Mouse (Mus musculus) heart, adult 10 weeks (tissue): Measurements from ENCODE around the gene Itpkc. TPM values are rescaled to one million over a fixed set of nuclear protein-coding genes. Genes with fewer than 3 reads are reported as not detected.

Experiments
- polyA plus RNA-seq: library from polyadenylated mRNA; stranded (reverse); fragments of 350-450 nt; fragmentation: Illumina TruSeq; extraction: RNeasy Lipid Tissue Mini Kit (QIAGEN cat#74804); gene quantifications from one replicate; pipeline ENCODE4 v1.2.3, GENCODE M21; 2014; ENCODE audit warnings: low read depth, low replicate concordance

The Itpkc gene
- 4.3 TPM for polyA plus RNA-seq

DNA sequence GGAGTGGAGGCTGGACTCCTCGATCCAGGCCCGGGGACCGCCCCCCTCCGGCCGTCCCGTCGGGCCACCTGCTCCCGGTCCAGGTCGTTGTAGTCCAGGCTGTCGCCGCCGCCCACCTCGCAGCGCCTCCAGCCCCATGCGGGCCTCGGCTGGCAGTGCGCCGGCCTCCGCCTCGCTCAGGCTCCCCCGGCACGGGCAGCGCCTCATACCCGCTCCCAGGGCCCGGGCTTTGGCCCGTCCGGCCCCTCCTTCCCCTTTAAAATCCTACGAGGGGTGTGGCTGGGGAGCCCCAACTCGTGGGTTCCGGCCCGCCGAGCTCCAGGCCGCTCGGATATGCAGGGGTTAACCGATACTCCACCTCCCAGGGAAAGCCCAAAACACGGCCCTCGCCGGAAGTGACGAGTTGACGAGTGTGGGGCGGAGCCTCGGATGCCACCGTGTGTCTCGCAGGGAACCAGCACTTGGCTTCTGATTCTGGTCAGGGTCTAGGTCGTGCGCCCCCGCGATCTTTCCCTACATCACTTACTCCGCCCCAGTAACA lies at the start of gene Itpkc:
TSS of gene Itpkc (minus strand) at position 381 of the 541 bp plus-strand sequence.

DNA sequence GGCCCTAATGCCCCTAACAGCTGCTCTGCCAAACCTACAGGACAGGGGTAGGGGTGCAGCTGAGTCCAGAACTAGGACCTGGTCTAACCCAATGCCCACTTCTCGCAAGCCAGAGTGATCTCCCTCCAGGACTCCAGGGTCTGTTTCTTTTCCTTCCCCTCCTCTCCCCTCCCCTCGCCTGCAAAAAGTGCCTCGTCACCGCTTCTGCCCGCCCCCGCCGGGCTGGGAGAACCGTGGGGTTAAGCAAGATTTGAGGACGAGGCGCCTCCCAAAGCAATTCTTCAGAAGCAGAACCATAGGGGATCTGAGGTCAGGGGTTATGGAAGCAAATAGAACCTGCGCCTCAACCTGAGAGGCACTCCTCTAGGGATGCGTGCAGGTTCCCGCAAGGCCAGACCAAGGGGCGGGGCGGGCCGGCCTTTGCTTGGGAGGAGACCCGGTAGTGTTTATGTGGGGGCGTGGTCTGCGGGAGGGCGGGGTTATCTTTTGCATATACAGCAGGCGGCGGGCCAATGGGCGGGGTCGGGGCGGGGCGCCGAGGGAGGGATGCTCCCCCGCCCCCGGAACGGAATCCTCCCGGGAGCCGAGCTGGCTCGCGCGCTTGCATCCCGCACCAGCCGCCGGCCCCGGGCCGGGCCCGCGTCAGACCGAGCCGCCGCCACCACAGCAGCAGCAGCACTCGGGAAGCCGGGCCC lies 29.9 kb upstream of the Itpkc start, which contains the start of gene Numbl:
TSS of gene Numbl (plus strand) at position 229 of the 695 bp plus-strand sequence.

GRCm38 (mm10) chr7:27232781-27233281 lies 4.4 kb upstream of the Itpkc start, which contains the start of gene Coq8b:
TSS of gene Coq8b (plus strand) at chr7:27233023.

DNA sequence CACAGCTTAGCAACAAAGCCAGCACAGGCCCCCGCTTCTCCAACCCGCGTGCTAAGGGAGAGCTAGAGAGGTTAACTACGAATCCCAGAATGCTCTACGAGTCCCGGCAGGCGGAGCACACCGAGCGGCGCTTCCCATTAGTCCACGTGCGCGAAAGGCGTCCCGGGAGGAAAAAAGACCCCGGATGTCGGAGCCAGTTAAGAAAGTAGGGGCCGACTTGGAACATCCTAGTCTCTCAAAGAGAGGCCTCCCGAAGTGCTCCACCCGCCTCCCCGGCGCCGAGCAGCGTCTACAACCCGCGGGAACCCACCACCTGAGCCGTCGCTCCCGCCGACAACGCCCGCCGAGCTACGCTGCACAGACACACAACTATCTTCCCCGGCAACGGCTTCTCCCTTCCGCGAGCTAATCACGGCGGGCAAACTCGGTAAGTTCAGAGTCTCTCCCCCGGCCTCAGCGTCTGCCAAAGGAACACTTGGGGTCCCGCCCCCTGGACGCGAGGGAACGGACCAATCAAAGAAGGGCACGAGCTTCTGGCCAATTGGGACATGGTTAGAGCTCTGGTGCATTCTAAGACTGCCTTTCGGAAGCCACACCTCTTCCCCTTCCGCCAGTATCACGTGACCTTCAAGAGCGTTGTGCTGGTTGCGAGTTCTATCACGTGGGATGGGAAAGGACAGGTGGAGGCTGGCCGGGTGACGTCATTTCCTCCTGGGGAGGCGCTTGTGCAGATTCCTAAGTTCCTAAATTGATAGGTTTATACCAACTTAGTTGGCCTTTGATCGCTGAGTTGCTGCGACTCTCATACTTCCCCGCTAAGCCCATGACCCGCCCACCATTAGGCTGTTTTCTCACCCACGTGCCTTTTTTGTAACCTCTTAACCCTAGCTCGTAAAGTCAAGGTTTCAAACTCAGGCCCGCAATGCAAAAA lies 32.5 kb downstream of the Itpkc start, which contains the start of the genes BC024978 and Snrpa:
TSS of gene BC024978 (plus strand) at position 101 of the 931 bp plus-strand sequence.
TSS of gene Snrpa (minus strand) at position 591 of the 931 bp plus-strand sequence.

GRCm38 (mm10) chr7:27180837-27181695 lies 47.4 kb downstream of the Itpkc start, which contains the start of the genes Gm21983 and Mia:
TSS of gene Gm21983 (minus strand) at chr7:27181086.
TSS of gene Mia (minus strand) at chr7:27181157.

GRCm38 (mm10) chr7:27178324-27179216 lies 49.9 kb downstream of the Itpkc start, which contains the start of gene Rab4b:
TSS of gene Rab4b (minus strand) at chr7:27178896.

GRCm38 (mm10) chr7:27166614-27167474 lies 61.6 kb downstream of the Itpkc start, which contains the start of gene Egln2:
TSS of gene Egln2 (minus strand) at chr7:27166802.

Other genes with a start within 250 kb of the Itpkc start
- 0.63 TPM for gene Cyp2a12, start 199.6 kb downstream of the Itpkc start, polyA plus RNA-seq
- gene Cyp2f2, start 108.8 kb downstream of the Itpkc start, polyA plus RNA-seq: 1.7 TPM
- gene Cyp2t4, start 74.9 kb downstream of the Itpkc start, polyA plus RNA-seq: not detected
- gene Egln2, start 61.9 kb downstream of the Itpkc start, polyA plus RNA-seq: 44.6 TPM
- 17.7 TPM for gene Rab4b, start 49.8 kb downstream of the Itpkc start, polyA plus RNA-seq
- not detected for gene Gm21983, start 47.6 kb downstream of the Itpkc start, polyA plus RNA-seq
- not detected for gene Mia, start 47.5 kb downstream of the Itpkc start, polyA plus RNA-seq
- 9.3 TPM for gene BC024978, start 32.9 kb downstream of the Itpkc start, polyA plus RNA-seq
- gene Snrpa, start 32.4 kb downstream of the Itpkc start, polyA plus RNA-seq: 36.3 TPM
- gene Coq8b, start 4.4 kb upstream of the Itpkc start, polyA plus RNA-seq: 8.5 TPM
- gene Numbl, start 29.8 kb upstream of the Itpkc start, polyA plus RNA-seq: 5.8 TPM
- gene Ltbp4, start 109.0 kb upstream of the Itpkc start, polyA plus RNA-seq: 237 TPM
- gene Shkbp1, start 127.4 kb upstream of the Itpkc start, polyA plus RNA-seq: 9.0 TPM
- gene Gm20479, start 128.8 kb upstream of the Itpkc start, polyA plus RNA-seq: not detected
- gene Sptbn4, start 219.0 kb upstream of the Itpkc start, polyA plus RNA-seq: 0.29 TPM
- 21.6 TPM for gene Blvrb, start 219.3 kb upstream of the Itpkc start, polyA plus RNA-seq
- 5.5 TPM for gene Sertad3, start 245.1 kb upstream of the Itpkc start, polyA plus RNA-seq